Mouse (Mus musculus): ENCODE measurements around the gene Raf1. TPM values are rescaled to one million over a fixed set of nuclear protein-coding genes. Genes with fewer than 3 reads are reported as not detected.

Gene Raf1
- polyA plus RNA-seq, 1 experiment from 2014 or later, result 67.4 TPM

- no peak overlapping the region for H3K9ac ChIP-seq (ENCODE audit: low read depth, low read length)
- no peak overlapping the region for H3K4me3 ChIP-seq (replicated peaks; ENCODE audit: low read depth, low read length)
- no peak overlapping the region for H3K27ac ChIP-seq
- H3K9me3 ChIP-seq (replicated peaks; ENCODE audit: low read length), result no peaks in the 10 kb centered on the region
- ATAC-seq (replicated peaks; ENCODE audit: low FRiP score, low read depth) (no peak), DNase-seq (ENCODE audit: low spot score) (no peak)
- H3K27me3 ChIP-seq (ENCODE audit: insufficient read depth, low read length), result no peaks in the 10 kb centered on the region
- no peaks in the 10 kb centered on the region for H3K4me1 ChIP-seq (replicated peaks; ENCODE audit: insufficient read depth, low read length)
- H3K4me2 ChIP-seq (ENCODE audit: low read length), result no peak overlapping the region
- 81% methylated on average over 3 of the region's 3 CpGs for WGBS
- H3K36me3 ChIP-seq (ENCODE audit: insufficient read depth, low read length), result peaks cover 33% of the 10 kb centered on the region
- TF ChIP-seq CTCF (IDR thresholded peaks at IDR 0.05; ENCODE audit: low read depth), result no peak
Observed at GRCm38 (mm10) chr6:115631056-115631795, 45.2 kb downstream of the Raf1 start.

- DNase-seq (ENCODE audit: low spot score) (no peak), ATAC-seq (replicated peaks; ENCODE audit: low FRiP score, low read depth) (no peak)
- Histone ChIP-seq H3K9me3 (replicated peaks; ENCODE audit: low read length) (no peaks in the 10 kb centered on the region), H3K9ac (ENCODE audit: low read depth, low read length) (no peak overlapping the region), H3K4me3 (replicated peaks; ENCODE audit: low read depth, low read length) (no peak overlapping the region), H3K4me2 (ENCODE audit: low read length) (no peak overlapping the region), H3K4me1 (replicated peaks; ENCODE audit: insufficient read depth, low read length) (no peaks in the 10 kb centered on the region), H3K36me3 (ENCODE audit: insufficient read depth, low read length) (peaks cover 43% of the 10 kb centered on the region), H3K27ac (no peak overlapping the region), H3K27me3 (ENCODE audit: insufficient read depth, low read length) (no peaks in the 10 kb centered on the region)
- TF ChIP-seq CTCF (IDR thresholded peaks at IDR 0.05; ENCODE audit: low read depth), result no peak
- 89% methylated on average over 5 of the region's 5 CpGs for WGBS
Observed at GRCm38 (mm10) chr6:115626121-115626520, 50.3 kb downstream of the Raf1 start.

- WGBS, result 30% methylated on average over 1 of the region's 1 CpGs
- DNase-seq (ENCODE audit: low spot score) (no peak), ATAC-seq (replicated peaks; ENCODE audit: low FRiP score, low read depth) (no peak)
- Histone ChIP-seq H3K27me3 (ENCODE audit: insufficient read depth, low read length) (no peaks in the 10 kb centered on the region), H3K36me3 (ENCODE audit: insufficient read depth, low read length) (peaks cover 76% of the 10 kb centered on the region), H3K9ac (ENCODE audit: low read depth, low read length) (no peak overlapping the region), H3K9me3 (replicated peaks; ENCODE audit: low read length) (no peaks in the 10 kb centered on the region), H3K27ac (no peak overlapping the region), H3K4me3 (replicated peaks; ENCODE audit: low read depth, low read length) (no peak overlapping the region), H3K4me2 (ENCODE audit: low read length) (no peak overlapping the region), H3K4me1 (replicated peaks; ENCODE audit: insufficient read depth, low read length) (no peaks in the 10 kb centered on the region)
- TF ChIP-seq CTCF (IDR thresholded peaks at IDR 0.05; ENCODE audit: low read depth), result no peak
Observed at GRCm38 (mm10) chr6:115620942-115621341, 55.5 kb downstream of the Raf1 start.

- no peak for TF ChIP-seq CTCF (IDR thresholded peaks at IDR 0.05; ENCODE audit: low read depth)
- Histone ChIP-seq H3K9ac (ENCODE audit: low read depth, low read length) (no peak overlapping the region), H3K27me3 (ENCODE audit: insufficient read depth, low read length) (no peaks in the 10 kb centered on the region), H3K4me1 (replicated peaks; ENCODE audit: insufficient read depth, low read length) (no peaks in the 10 kb centered on the region), H3K4me3 (replicated peaks; ENCODE audit: low read depth, low read length) (no peak overlapping the region), H3K9me3 (replicated peaks; ENCODE audit: low read length) (no peaks in the 10 kb centered on the region), H3K27ac (no peak overlapping the region), H3K36me3 (ENCODE audit: insufficient read depth, low read length) (peaks cover 75% of the 10 kb centered on the region), H3K4me2 (ENCODE audit: low read length) (no peak overlapping the region)
- ATAC-seq (replicated peaks; ENCODE audit: low FRiP score, low read depth) (no peak), DNase-seq (ENCODE audit: low spot score) (peak; percentile 34)
- 79% methylated on average over 10 of the region's 10 CpGs for WGBS
Observed at GRCm38 (mm10) chr6:115619818-115620217, 56.6 kb downstream of the Raf1 start.

- H3K4me1 ChIP-seq (replicated peaks; ENCODE audit: insufficient read depth, low read length), result no peaks in the 10 kb centered on the region
- peaks cover 71% of the 10 kb centered on the region for H3K36me3 ChIP-seq (ENCODE audit: insufficient read depth, low read length)
- TF ChIP-seq CTCF (IDR thresholded peaks at IDR 0.05; ENCODE audit: low read depth), result no peak; the same call in 1 of the 2 replicates
- no peak overlapping the region for H3K4me2 ChIP-seq (ENCODE audit: low read length)
- 80% methylated on average over 3 of the region's 3 CpGs for WGBS
- H3K4me3 ChIP-seq (replicated peaks; ENCODE audit: low read depth, low read length), result no peak overlapping the region
- H3K27ac ChIP-seq, result no peak overlapping the region
- H3K27me3 ChIP-seq (ENCODE audit: insufficient read depth, low read length), result no peaks in the 10 kb centered on the region
- DNase-seq (ENCODE audit: low spot score), result no peak
- H3K9me3 ChIP-seq (replicated peaks; ENCODE audit: low read length), result no peaks in the 10 kb centered on the region
- ATAC-seq (replicated peaks; ENCODE audit: low FRiP score, low read depth), result no peak
- no peak overlapping the region for H3K9ac ChIP-seq (ENCODE audit: low read depth, low read length)
Observed at GRCm38 (mm10) chr6:115615983-115616382, 60.5 kb downstream of the Raf1 start.

GRCm38 (mm10) chr6:115613793-115614192 is 62.6 kb downstream of the Raf1 start:
- no peak overlapping the region for H3K27ac ChIP-seq
- no peak overlapping the region for H3K4me3 ChIP-seq (replicated peaks; ENCODE audit: low read depth, low read length)
- no peak overlapping the region for H3K4me2 ChIP-seq (ENCODE audit: low read length)
- no peak overlapping the region for H3K9ac ChIP-seq (ENCODE audit: low read depth, low read length)
- H3K4me1 ChIP-seq (replicated peaks; ENCODE audit: insufficient read depth, low read length), result no peaks in the 10 kb centered on the region
- no peak for ATAC-seq (replicated peaks; ENCODE audit: low FRiP score, low read depth)
- H3K36me3 ChIP-seq (ENCODE audit: insufficient read depth, low read length), result peaks cover 62% of the 10 kb centered on the region
- no peak for TF ChIP-seq CTCF (IDR thresholded peaks at IDR 0.05; ENCODE audit: low read depth)
- no peaks in the 10 kb centered on the region for H3K9me3 ChIP-seq (replicated peaks; ENCODE audit: low read length)
- no peaks in the 10 kb centered on the region for H3K27me3 ChIP-seq (ENCODE audit: insufficient read depth, low read length)
- DNase-seq (ENCODE audit: low spot score), result no peak

GRCm38 (mm10) chr6:115610301-115610700 is 66.1 kb downstream of the Raf1 start:
- 99% methylated on average over 5 of the region's 5 CpGs for WGBS
- H3K27me3 ChIP-seq (ENCODE audit: insufficient read depth, low read length), result no peaks in the 10 kb centered on the region
- H3K4me2 ChIP-seq (ENCODE audit: low read length), result no peak overlapping the region
- DNase-seq (ENCODE audit: low spot score), result no peak
- no peak for ATAC-seq (replicated peaks; ENCODE audit: low FRiP score, low read depth)
- H3K4me3 ChIP-seq (replicated peaks; ENCODE audit: low read depth, low read length), result no peak overlapping the region
- peaks cover 35% of the 10 kb centered on the region for H3K36me3 ChIP-seq (ENCODE audit: insufficient read depth, low read length)
- TF ChIP-seq CTCF (IDR thresholded peaks at IDR 0.05; ENCODE audit: low read depth), result no peak
- H3K9ac ChIP-seq (ENCODE audit: low read depth, low read length), result no peak overlapping the region
- H3K9me3 ChIP-seq (replicated peaks; ENCODE audit: low read length), result no peaks in the 10 kb centered on the region
- H3K27ac ChIP-seq, result no peak overlapping the region
- H3K4me1 ChIP-seq (replicated peaks; ENCODE audit: insufficient read depth, low read length), result no peaks in the 10 kb centered on the region

Data from kidney, postnatal 0 days (tissue).